Mouse (Mus musculus): ENCODE measurements around the gene Gse1.
A peak's percentile ranks its signal among the peaks of the same experiment; 100 is the strongest.

The Gse1 gene

GRCm38 (mm10) chr8:120502428-120502827 is 274.2 kb downstream of the Gse1 start:
- Histone ChIP-seq H3K4me1 (replicated peaks; ENCODE audit: low read depth, low read length) (peaks cover 91% of the 10 kb centered on the region), H3K27me3 (ENCODE audit: insufficient read depth, low read length) (no peaks in the 10 kb centered on the region), H3K9me3 (ENCODE audit: low read length) (no peaks in the 10 kb centered on the region), H3K4me3 (replicated peaks; ENCODE audit: low read length) (no peak overlapping the region), H3K36me3 (ENCODE audit: insufficient read depth, low read length) (no peaks in the 10 kb centered on the region)
- TF ChIP-seq NANOG (IDR thresholded peaks at IDR 0.05; ENCODE audit: borderline replicate concordance, low read length), result no peak
- no peak for TF ChIP-seq CTCF (conservative IDR thresholded peaks at IDR 0.05; ENCODE audit: low read length)
- no peak for TF ChIP-seq POU5F1 (IDR thresholded peaks at IDR 0.05; ENCODE audit: borderline replicate concordance, low read length)

- H3K9me3 ChIP-seq (ENCODE audit: low read length), result no peaks in the 10 kb centered on the region
- H3K4me3 ChIP-seq (replicated peaks; ENCODE audit: low read length), result peak overlapping the region; percentile 69
- no peaks in the 10 kb centered on the region for H3K27me3 ChIP-seq (ENCODE audit: insufficient read depth, low read length)
- TF ChIP-seq POU5F1 (IDR thresholded peaks at IDR 0.05; ENCODE audit: borderline replicate concordance, low read length) (no peak), NANOG (IDR thresholded peaks at IDR 0.05; ENCODE audit: borderline replicate concordance, low read length) (no peak), CTCF (conservative IDR thresholded peaks at IDR 0.05; ENCODE audit: low read length) (no peak)
- H3K4me1 ChIP-seq (replicated peaks; ENCODE audit: low read depth, low read length), result peaks cover 91% of the 10 kb centered on the region
- H3K36me3 ChIP-seq (ENCODE audit: insufficient read depth, low read length), result no peaks in the 10 kb centered on the region
These were observed 276.2 kb downstream of the Gse1 start for GRCm38 (mm10) chr8:120504251-120505081.

- H3K9me3 ChIP-seq (ENCODE audit: low read length), result no peaks in the 10 kb centered on the region
- H3K27me3 ChIP-seq (ENCODE audit: insufficient read depth, low read length), result no peaks in the 10 kb centered on the region
- H3K4me3 ChIP-seq (replicated peaks; ENCODE audit: low read length), result peak overlapping the region; percentile 69
- no peaks in the 10 kb centered on the region for H3K36me3 ChIP-seq (ENCODE audit: insufficient read depth, low read length)
- TF ChIP-seq CTCF (conservative IDR thresholded peaks at IDR 0.05; ENCODE audit: low read length) (no peak), POU5F1 (IDR thresholded peaks at IDR 0.05; ENCODE audit: borderline replicate concordance, low read length) (no peak), NANOG (IDR thresholded peaks at IDR 0.05; ENCODE audit: borderline replicate concordance, low read length) (no peak)
- H3K4me1 ChIP-seq (replicated peaks; ENCODE audit: low read depth, low read length), result peaks cover 90% of the 10 kb centered on the region
These were observed 276.8 kb downstream of the Gse1 start for GRCm38 (mm10) chr8:120505082-120505511.

GRCm38 (mm10) chr8:120505619-120506310 is 277.5 kb downstream of the Gse1 start:
- TF ChIP-seq POU5F1 (IDR thresholded peaks at IDR 0.05; ENCODE audit: borderline replicate concordance, low read length) (no peak), CTCF (conservative IDR thresholded peaks at IDR 0.05; ENCODE audit: low read length) (no peak), NANOG (IDR thresholded peaks at IDR 0.05; ENCODE audit: borderline replicate concordance, low read length) (no peak)
- Histone ChIP-seq H3K27me3 (ENCODE audit: insufficient read depth, low read length) (no peaks in the 10 kb centered on the region), H3K4me1 (replicated peaks; ENCODE audit: low read depth, low read length) (peaks cover 87% of the 10 kb centered on the region), H3K4me3 (replicated peaks; ENCODE audit: low read length) (peak overlapping the region; percentile 69), H3K36me3 (ENCODE audit: insufficient read depth, low read length) (no peaks in the 10 kb centered on the region), H3K9me3 (ENCODE audit: low read length) (no peaks in the 10 kb centered on the region)

- no peaks in the 10 kb centered on the region for H3K27me3 ChIP-seq (ENCODE audit: insufficient read depth, low read length)
- no peaks in the 10 kb centered on the region for H3K36me3 ChIP-seq (ENCODE audit: insufficient read depth, low read length)
- no peaks in the 10 kb centered on the region for H3K9me3 ChIP-seq (ENCODE audit: low read length)
- peaks cover 87% of the 10 kb centered on the region for H3K4me1 ChIP-seq (replicated peaks; ENCODE audit: low read depth, low read length)
- no peak overlapping the region; the same call in 1 of the 2 replicates for H3K4me3 ChIP-seq (replicated peaks; ENCODE audit: low read length)
- no peak for TF ChIP-seq POU5F1 (IDR thresholded peaks at IDR 0.05; ENCODE audit: borderline replicate concordance, low read length)
- no peak for TF ChIP-seq NANOG (IDR thresholded peaks at IDR 0.05; ENCODE audit: borderline replicate concordance, low read length)
- no peak for TF ChIP-seq CTCF (conservative IDR thresholded peaks at IDR 0.05; ENCODE audit: low read length)
These were observed 278.3 kb downstream of the Gse1 start for GRCm38 (mm10) chr8:120506562-120506961.

- H3K27me3 ChIP-seq (ENCODE audit: insufficient read depth, low read length), result no peaks in the 10 kb centered on the region
- TF ChIP-seq CTCF (conservative IDR thresholded peaks at IDR 0.05; ENCODE audit: low read length) (no peak), NANOG (IDR thresholded peaks at IDR 0.05; ENCODE audit: borderline replicate concordance, low read length) (no peak), POU5F1 (IDR thresholded peaks at IDR 0.05; ENCODE audit: borderline replicate concordance, low read length) (no peak)
- no peaks in the 10 kb centered on the region for H3K9me3 ChIP-seq (ENCODE audit: low read length)
- peak overlapping the region; percentile 77; the same call in 1 of the 2 replicates for H3K4me3 ChIP-seq (replicated peaks; ENCODE audit: low read length)
- no peaks in the 10 kb centered on the region for H3K36me3 ChIP-seq (ENCODE audit: insufficient read depth, low read length)
- peaks cover 93% of the 10 kb centered on the region for H3K4me1 ChIP-seq (replicated peaks; ENCODE audit: low read depth, low read length)
These were observed 279.0 kb downstream of the Gse1 start for GRCm38 (mm10) chr8:120507290-120507689.

GRCm38 (mm10) chr8:120509136-120510034 is 281.1 kb downstream of the Gse1 start:
- Histone ChIP-seq H3K27me3 (ENCODE audit: insufficient read depth, low read length) (no peaks in the 10 kb centered on the region), H3K4me1 (replicated peaks; ENCODE audit: low read depth, low read length) (peaks cover 95% of the 10 kb centered on the region), H3K4me3 (replicated peaks; ENCODE audit: low read length) (peak overlapping the region; percentile 77), H3K36me3 (ENCODE audit: insufficient read depth, low read length) (no peaks in the 10 kb centered on the region), H3K9me3 (ENCODE audit: low read length) (no peaks in the 10 kb centered on the region)
- no peak for TF ChIP-seq POU5F1 (IDR thresholded peaks at IDR 0.05; ENCODE audit: borderline replicate concordance, low read length)
- TF ChIP-seq CTCF (conservative IDR thresholded peaks at IDR 0.05; ENCODE audit: low read length), result no peak
- no peak for TF ChIP-seq NANOG (IDR thresholded peaks at IDR 0.05; ENCODE audit: borderline replicate concordance, low read length)

All from E14TG2a.4 (cell line).